Mouse (Mus musculus): ENCODE results near the gene Pold1. TPM values are rescaled to one million over a fixed set of nuclear protein-coding genes. Genes with fewer than 3 reads are reported as not detected.

Gene Pold1
- polyA plus RNA-seq (2011; ENCODE audit: insufficient read length, low read depth, missing spikeins): 21.1 and 23.7 TPM in 2 replicates

- Histone ChIP-seq H3K4me1 (ENCODE audit: control insufficient read depth, insufficient read depth, low read length) (no peaks in the 10 kb centered on the region), H3K4me3 (ENCODE audit: insufficient read depth, low read length) (peak within 1 kb of the TSS; percentile 65), H3K27ac (ENCODE audit: insufficient read depth, low read length) (peak within 1 kb of the TSS; percentile 9; the same call in 1 of the 2 replicates)
- peak; percentile 49 for TF ChIP-seq CTCF (IDR thresholded peaks at IDR 0.05; ENCODE audit: borderline replicate concordance, insufficient read depth, low read length)
- TF ChIP-seq POLR2A (IDR thresholded peaks at IDR 0.05; ENCODE audit: low read depth, low read length): peak; percentile 46; the same call in 1 of the 2 replicates
These were observed at the start of gene Pold1 for GRCm38 (mm10) chr7:44548497-44549087. Pold1 (minus strand) TSS chr7:44548849.

GRCm38 (mm10) chr7:44598336-44598735 lies 49.7 kb upstream of the Pold1 start:
- H3K27ac ChIP-seq (ENCODE audit: insufficient read depth, low read length): no peak overlapping the region
- no peak for TF ChIP-seq POLR2A (IDR thresholded peaks at IDR 0.05; ENCODE audit: low read depth, low read length)
- TF ChIP-seq CTCF (IDR thresholded peaks at IDR 0.05; ENCODE audit: borderline replicate concordance, insufficient read depth, low read length): no peak
- H3K4me1 ChIP-seq (ENCODE audit: control insufficient read depth, insufficient read depth, low read length): no peaks in the 10 kb centered on the region
- H3K4me3 ChIP-seq (ENCODE audit: insufficient read depth, low read length): no peak overlapping the region

GRCm38 (mm10) chr7:44597666-44598065 lies 49.0 kb upstream of the Pold1 start:
- H3K4me3 ChIP-seq (ENCODE audit: insufficient read depth, low read length): no peak overlapping the region
- no peaks in the 10 kb centered on the region for H3K4me1 ChIP-seq (ENCODE audit: control insufficient read depth, insufficient read depth, low read length)
- H3K27ac ChIP-seq (ENCODE audit: insufficient read depth, low read length): no peak overlapping the region
- TF ChIP-seq POLR2A (IDR thresholded peaks at IDR 0.05; ENCODE audit: low read depth, low read length) (no peak), CTCF (IDR thresholded peaks at IDR 0.05; ENCODE audit: borderline replicate concordance, insufficient read depth, low read length) (no peak)

GRCm38 (mm10) chr7:44596996-44597538 lies 48.4 kb upstream of the Pold1 start:
- Histone ChIP-seq H3K4me1 (ENCODE audit: control insufficient read depth, insufficient read depth, low read length) (no peaks in the 10 kb centered on the region), H3K27ac (ENCODE audit: insufficient read depth, low read length) (no peak overlapping the region), H3K4me3 (ENCODE audit: insufficient read depth, low read length) (no peak overlapping the region)
- TF ChIP-seq CTCF (IDR thresholded peaks at IDR 0.05; ENCODE audit: borderline replicate concordance, insufficient read depth, low read length) (no peak), POLR2A (IDR thresholded peaks at IDR 0.05; ENCODE audit: low read depth, low read length) (no peak)

- TF ChIP-seq CTCF (IDR thresholded peaks at IDR 0.05; ENCODE audit: borderline replicate concordance, insufficient read depth, low read length): no peak
- TF ChIP-seq POLR2A (IDR thresholded peaks at IDR 0.05; ENCODE audit: low read depth, low read length): no peak
- Histone ChIP-seq H3K27ac (ENCODE audit: insufficient read depth, low read length) (no peak overlapping the region), H3K4me1 (ENCODE audit: control insufficient read depth, insufficient read depth, low read length) (no peaks in the 10 kb centered on the region), H3K4me3 (ENCODE audit: insufficient read depth, low read length) (no peak overlapping the region)
These were observed 47.4 kb upstream of the Pold1 start for GRCm38 (mm10) chr7:44596051-44596450.

GRCm38 (mm10) chr7:44595131-44595561 lies 46.5 kb upstream of the Pold1 start:
- Histone ChIP-seq H3K27ac (ENCODE audit: insufficient read depth, low read length) (no peak overlapping the region), H3K4me1 (ENCODE audit: control insufficient read depth, insufficient read depth, low read length) (no peaks in the 10 kb centered on the region)
- no peak for TF ChIP-seq POLR2A (IDR thresholded peaks at IDR 0.05; ENCODE audit: low read depth, low read length)
- no peak for TF ChIP-seq CTCF (IDR thresholded peaks at IDR 0.05; ENCODE audit: borderline replicate concordance, insufficient read depth, low read length)

GRCm38 (mm10) chr7:44594291-44594690 lies 45.6 kb upstream of the Pold1 start:
- H3K27ac ChIP-seq (ENCODE audit: insufficient read depth, low read length): no peak overlapping the region
- H3K4me1 ChIP-seq (ENCODE audit: control insufficient read depth, insufficient read depth, low read length): no peaks in the 10 kb centered on the region
- H3K4me3 ChIP-seq (ENCODE audit: insufficient read depth, low read length): no peak overlapping the region
- no peak for TF ChIP-seq POLR2A (IDR thresholded peaks at IDR 0.05; ENCODE audit: low read depth, low read length)
- TF ChIP-seq CTCF (IDR thresholded peaks at IDR 0.05; ENCODE audit: borderline replicate concordance, insufficient read depth, low read length): no peak

More at GRCm38 (mm10) chr7:44595131-44595561, 46.5 kb upstream of the Pold1 start:
- no peak overlapping the region for H3K4me3 ChIP-seq (ENCODE audit: insufficient read depth, low read length)

- Histone ChIP-seq H3K4me1 (ENCODE audit: control insufficient read depth, insufficient read depth, low read length) (no peaks in the 10 kb centered on the region), H3K27ac (ENCODE audit: insufficient read depth, low read length) (no peak overlapping the region), H3K4me3 (ENCODE audit: insufficient read depth, low read length) (no peak overlapping the region)
- no peak for TF ChIP-seq POLR2A (IDR thresholded peaks at IDR 0.05; ENCODE audit: low read depth, low read length)
- no peak for TF ChIP-seq CTCF (IDR thresholded peaks at IDR 0.05; ENCODE audit: borderline replicate concordance, insufficient read depth, low read length)
These were observed 45.1 kb upstream of the Pold1 start for GRCm38 (mm10) chr7:44593775-44594174.

- Histone ChIP-seq H3K27ac (ENCODE audit: insufficient read depth, low read length) (no peak overlapping the region), H3K4me1 (ENCODE audit: control insufficient read depth, insufficient read depth, low read length) (no peaks in the 10 kb centered on the region), H3K4me3 (ENCODE audit: insufficient read depth, low read length) (no peak overlapping the region)
- no peak for TF ChIP-seq CTCF (IDR thresholded peaks at IDR 0.05; ENCODE audit: borderline replicate concordance, insufficient read depth, low read length)
- TF ChIP-seq POLR2A (IDR thresholded peaks at IDR 0.05; ENCODE audit: low read depth, low read length): no peak
These were observed 44.4 kb upstream of the Pold1 start for GRCm38 (mm10) chr7:44593051-44593450.

- no peaks in the 10 kb centered on the region for H3K4me1 ChIP-seq (ENCODE audit: control insufficient read depth, insufficient read depth, low read length)
- peak overlapping the region; percentile 35 for H3K4me3 ChIP-seq (ENCODE audit: insufficient read depth, low read length)
- no peak overlapping the region for H3K27ac ChIP-seq (ENCODE audit: insufficient read depth, low read length)
- TF ChIP-seq CTCF (IDR thresholded peaks at IDR 0.05; ENCODE audit: borderline replicate concordance, insufficient read depth, low read length) (no peak), POLR2A (IDR thresholded peaks at IDR 0.05; ENCODE audit: low read depth, low read length) (no peak)
These were observed 42.9 kb upstream of the Pold1 start for GRCm38 (mm10) chr7:44591348-44592116.

Data from embryonic fibroblast, embryonic 13.5 days (primary cell).